Mouse (Mus musculus) lung, postnatal 0 days (tissue): ENCODE measurements around the gene Gm5426.

ENCODE experiments used
- CTCF ChIP-seq: IDR thresholded peaks from 2 replicates; pipeline ENCODE4 v1.5.1; 2016; ENCODE audit warnings: antibody characterized with exemption, mild to moderate bottlenecking
- EP300 ChIP-seq: IDR thresholded peaks from 2 replicates; pipeline ENCODE4 v1.6.1; 2016; ENCODE audit warnings: antibody characterized with exemption, mild to moderate bottlenecking, control low read depth

DNA sequence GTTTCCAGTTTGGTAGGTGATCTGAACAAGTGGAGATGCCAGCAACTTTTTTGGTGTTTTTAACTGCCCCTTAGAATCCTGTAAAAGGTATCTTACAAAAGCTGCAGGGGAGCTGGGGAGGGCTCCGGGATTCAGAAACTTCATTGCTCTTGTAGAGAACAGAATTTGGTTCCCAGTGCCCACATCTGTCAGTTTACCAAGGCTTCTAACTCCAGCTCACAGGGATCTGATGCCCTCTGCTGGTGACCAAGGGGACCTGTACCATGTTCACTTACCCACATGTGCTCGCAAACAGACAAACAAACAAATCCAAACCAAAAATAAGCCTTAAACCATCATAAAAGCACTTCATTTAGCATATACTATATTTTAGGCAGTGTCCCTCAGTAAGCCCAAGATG, 31.3 kb upstream of the Gm5426 start:
- TF ChIP-seq EP300, result no peak
- peak; percentile 52 for TF ChIP-seq CTCF
